Mouse (Mus musculus): ENCODE measurements at regions not wholly inside any gene's neighbourhood (a gene's known extent, or its start where the extent isn't known, plus 50 kb on each side); places are given as distances from the start of the nearest gene placed in this dataset.
"Not testable (repeated sequence)": the region's sequence is repeated elsewhere in the genome, so short reads cannot be mapped to it uniquely, and the experiment has no call there.

GRCm38 (mm10) chr1:112486046-112486445, 621.3 kb upstream of the Dsel start:
- not testable (repeated sequence) for DNase-seq (ENCODE audit: low spot score in 2 of 2)

GRCm38 (mm10) chr1:112456047-112456446, 591.3 kb upstream of the Dsel start:
- DNase-seq (ENCODE audit: low spot score in 2 of 2) = peak in 1 of 2 experiments; percentile 64

GRCm38 (mm10) chr1:112452390-112452789, 587.7 kb upstream of the Dsel start:
- DNase-seq (ENCODE audit: low spot score in 2 of 2) = no peak

GRCm38 (mm10) chr1:112451622-112452021, 586.9 kb upstream of the Dsel start:
- DNase-seq (ENCODE audit: low spot score in 2 of 2) = peak in 1 of 2 experiments; percentile 44

GRCm38 (mm10) chr1:112439109-112439508, 574.4 kb upstream of the Dsel start:
- no peak for DNase-seq (ENCODE audit: low spot score in 2 of 2)

GRCm38 (mm10) chr1:112416350-112417083, 551.8 kb upstream of the Dsel start:
- peak; percentile 23 to 51 for DNase-seq (ENCODE audit: low spot score in 2 of 2)

- peak; percentile 13 to 84 for DNase-seq (ENCODE audit: low spot score in 2 of 2)
Observed at GRCm38 (mm10) chr1:112388807-112389206, 524.1 kb upstream of the Dsel start.

- no peak for DNase-seq (ENCODE audit: low spot score in 2 of 2)
Observed at GRCm38 (mm10) chr1:112384015-112384414, 519.3 kb upstream of the Dsel start.

GRCm38 (mm10) chr1:112379651-112380264, 515.0 kb upstream of the Dsel start:
- peak; percentile 17 to 85 for DNase-seq (ENCODE audit: low spot score in 2 of 2)

GRCm38 (mm10) chr1:112378660-112379059, 513.9 kb upstream of the Dsel start:
- peak in 1 of 2 experiments; percentile 80 for DNase-seq (ENCODE audit: low spot score in 2 of 2)

- DNase-seq (ENCODE audit: low spot score in 2 of 2) = no peak
Observed at GRCm38 (mm10) chr1:112355816-112356215, 491.1 kb upstream of the Dsel start.
